Mouse (Mus musculus) midbrain, embryonic 14.5 days (tissue): ENCODE data around the gene Chd9. TPM values are rescaled to one million over a fixed set of nuclear protein-coding genes. Genes with fewer than 3 reads are reported as not detected.

Source experiments
- ATAC-seq: fragments of 200-750 bp; cut with Nextera tagmentation; 2 replicates; pipeline ENCODE4 v1.8.0; 2017; ENCODE audit warnings: moderate number of reproducible peaks, moderate library complexity; ENCODE audit not compliant: low FRiP score, low TSS enrichment
- DNase-seq: peaks from one replicate; pipeline ENCODE4 v3.0.0-alpha.2; 2015
- H3K27ac ChIP-seq: fragments of 300-500 bp; sonication (generic); replicated peaks from 2 replicates; pipeline ENCODE4 v1.5.1; 2014; ENCODE audit warnings: mild to moderate bottlenecking, low read depth, low read length, moderate library complexity
- H3K27me3 ChIP-seq: fragments of 300-500 bp; sonication (generic); 2 replicates; pipeline ENCODE4 v1.6.1; 2014; ENCODE audit warnings: low read length, control low read depth, mixed read lengths; ENCODE audit not compliant: control insufficient read depth, insufficient read depth
- H3K36me3 ChIP-seq: fragments of 300-500 bp; sonication (generic); 2 replicates; pipeline ENCODE4 v1.6.1; 2014; ENCODE audit warnings: low read length, control low read depth; ENCODE audit not compliant: control insufficient read depth, insufficient read depth
- H3K4me1 ChIP-seq: fragments of 300-500 bp; sonication (generic); 2 replicates; pipeline ENCODE4 v1.6.1; 2014; ENCODE audit warnings: mild to moderate bottlenecking, antibody characterized with exemption, low read length, control low read depth; ENCODE audit not compliant: control insufficient read depth, insufficient read depth
- H3K4me2 ChIP-seq: fragments of 300-500 bp; sonication (generic); 2 replicates; pipeline ENCODE4 v1.6.1; 2014; ENCODE audit warnings: mild to moderate bottlenecking, low read length, moderate library complexity
- H3K4me3 ChIP-seq: fragments of 300-500 bp; sonication (generic); replicated peaks from 2 replicates; pipeline ENCODE4 v1.5.1; 2014; ENCODE audit warnings: low read depth, low read length
- H3K9ac ChIP-seq: fragments of 300-500 bp; sonication (generic); replicated peaks from 2 replicates; pipeline ENCODE4 v1.6.1; 2014; ENCODE audit warnings: mild to moderate bottlenecking, low read length, moderate library complexity
- H3K9me3 ChIP-seq: fragments of 300-500 bp; sonication (generic); 2 replicates; pipeline ENCODE4 v1.6.1; 2016; ENCODE audit warnings: low read length, control low read depth, mixed read lengths; ENCODE audit not compliant: control insufficient read depth
- WGBS: fragments of 180-500 bp; shearing (Covaris S2); extraction: QIAGEN DNeasy Blood & Tissue Kit; methylation state at CpG from one replicate; pipeline ENCODE4 v1.1.7; 2014; 5-methylcytosine and 5-hydroxymethylcytosine counted together
- polyA plus RNA-seq: library from polyadenylated mRNA; unstranded; fragments of >200 nt; fragmentation: Nextera tagmentation; extraction: Ambion mirVana; gene quantifications from 2 replicates; pipeline ENCODE4 v1.2.1, GENCODE M21; 2014

The Chd9 gene
- polyA plus RNA-seq, 1 experiment from 2014 or later, result 90.8 TPM

- Histone ChIP-seq H3K4me1 (no peaks in the 10 kb centered on the region), H3K27ac (no peak overlapping the region), H3K36me3 (peaks cover 43% of the 10 kb centered on the region), H3K4me2 (no peak overlapping the region), H3K27me3 (no peaks in the 10 kb centered on the region), H3K9ac (no peak overlapping the region), H3K9me3 (no peaks in the 10 kb centered on the region), H3K4me3 (no peak overlapping the region)
- ATAC-seq (no peak), DNase-seq (no peak)
- 93% methylated on average over 4 of the region's 4 CpGs for WGBS
These were observed 226.3 kb downstream of the Chd9 start for GRCm38 (mm10) chr8:91054418-91054817.

GRCm38 (mm10) chr8:91056848-91057247 lies 228.7 kb downstream of the Chd9 start:
- Histone ChIP-seq H3K9ac (no peak overlapping the region), H3K9me3 (no peaks in the 10 kb centered on the region), H3K27me3 (no peaks in the 10 kb centered on the region), H3K27ac (no peak overlapping the region), H3K4me2 (no peak overlapping the region), H3K4me3 (no peak overlapping the region), H3K36me3 (peaks cover 21% of the 10 kb centered on the region), H3K4me1 (no peaks in the 10 kb centered on the region)
- WGBS, result 65% methylated on average over 3 of the region's 3 CpGs
- no peak for ATAC-seq
- DNase-seq, result no peak

- no peak overlapping the region for H3K9ac ChIP-seq
- no peak for DNase-seq
- no peaks in the 10 kb centered on the region for H3K4me1 ChIP-seq
- H3K4me3 ChIP-seq, result no peak overlapping the region
- H3K27ac ChIP-seq, result no peak overlapping the region
- no peaks in the 10 kb centered on the region for H3K27me3 ChIP-seq
- H3K4me2 ChIP-seq, result no peak overlapping the region
- no peak for ATAC-seq
- peaks cover 12% of the 10 kb centered on the region; the same call in 1 of the 2 replicates for H3K36me3 ChIP-seq
- no peaks in the 10 kb centered on the region for H3K9me3 ChIP-seq
These were observed 231.0 kb downstream of the Chd9 start for GRCm38 (mm10) chr8:91059086-91059578.

- no peaks in the 10 kb centered on the region for H3K27me3 ChIP-seq
- H3K4me3 ChIP-seq, result no peak overlapping the region
- no peak overlapping the region for H3K27ac ChIP-seq
- ATAC-seq, result no peak
- no peak for DNase-seq
- H3K4me1 ChIP-seq, result no peaks in the 10 kb centered on the region
- H3K9me3 ChIP-seq, result no peaks in the 10 kb centered on the region
- H3K4me2 ChIP-seq, result no peak overlapping the region
- WGBS, result 93% methylated on average over 7 of the region's 7 CpGs
- peaks cover 7% of the 10 kb centered on the region; the same call in 1 of the 2 replicates for H3K36me3 ChIP-seq
- H3K9ac ChIP-seq, result no peak overlapping the region
These were observed 231.8 kb downstream of the Chd9 start for GRCm38 (mm10) chr8:91059884-91060510.

- Histone ChIP-seq H3K9ac (no peak overlapping the region), H3K4me1 (no peaks in the 10 kb centered on the region), H3K4me3 (no peak overlapping the region), H3K27me3 (no peaks in the 10 kb centered on the region), H3K27ac (no peak overlapping the region), H3K36me3 (peaks cover 4% of the 10 kb centered on the region; the same call in 1 of the 2 replicates), H3K4me2 (no peak overlapping the region), H3K9me3 (no peaks in the 10 kb centered on the region)
- WGBS, result 77% methylated on average over 19 of the region's 19 CpGs
- ATAC-seq (no peak), DNase-seq (no peak)
These were observed 232.7 kb downstream of the Chd9 start for GRCm38 (mm10) chr8:91060555-91061471.

GRCm38 (mm10) chr8:91065179-91065578 lies 237.0 kb downstream of the Chd9 start:
- H3K9ac ChIP-seq, result no peak overlapping the region
- no peaks in the 10 kb centered on the region for H3K36me3 ChIP-seq
- H3K27me3 ChIP-seq, result no peaks in the 10 kb centered on the region
- no peak overlapping the region for H3K4me3 ChIP-seq
- WGBS, result 78% methylated on average over 4 of the region's 4 CpGs
- no peaks in the 10 kb centered on the region for H3K4me1 ChIP-seq
- H3K9me3 ChIP-seq, result no peaks in the 10 kb centered on the region
- H3K27ac ChIP-seq, result no peak overlapping the region
- no peak overlapping the region for H3K4me2 ChIP-seq
- DNase-seq (no peak), ATAC-seq (no peak)

- no peaks in the 10 kb centered on the region for H3K27me3 ChIP-seq
- no peaks in the 10 kb centered on the region for H3K36me3 ChIP-seq
- H3K27ac ChIP-seq, result no peak overlapping the region
- peak overlapping the region; percentile 68 for H3K9ac ChIP-seq
- H3K4me1 ChIP-seq, result peaks cover 13% of the 10 kb centered on the region
- ATAC-seq (peak; percentile 25; the same call in 1 of the 2 replicates), DNase-seq (no peak)
- peak overlapping the region; percentile 86 for H3K4me3 ChIP-seq
- no peaks in the 10 kb centered on the region for H3K9me3 ChIP-seq
- WGBS, result 6% methylated on average over 10 of the region's 10 CpGs
- H3K4me2 ChIP-seq, result peak overlapping the region; percentile 70
These were observed 241.3 kb downstream of the Chd9 start for GRCm38 (mm10) chr8:91069407-91069806.

- H3K4me2 ChIP-seq, result peak within 1 kb of the TSS; percentile 70
- peaks cover 13% of the 10 kb centered on the region for H3K4me1 ChIP-seq
- ATAC-seq, result peak; percentile 97
- no peaks in the 10 kb centered on the region for H3K27me3 ChIP-seq
- no peaks in the 10 kb centered on the region for H3K9me3 ChIP-seq
- peak within 1 kb of the TSS; percentile 68 for H3K9ac ChIP-seq
- peak within 1 kb of the TSS; percentile 80 for H3K27ac ChIP-seq
- peak within 1 kb of the TSS; percentile 86 for H3K4me3 ChIP-seq
- peaks cover 3% of the 10 kb centered on the region; the same call in 1 of the 2 replicates for H3K36me3 ChIP-seq
- DNase-seq, result peak; percentile 97
- under 1% methylated on average over 25 of the region's 25 CpGs for whole genome bisulfite sequencing
These were observed 241.7 kb downstream of the Chd9 start, which contains the start of gene Rbl2 for GRCm38 (mm10) chr8:91069834-91070233. TSS of gene Rbl2 (plus strand) at chr8:91070057.
